Mouse (Mus musculus) thymus, adult 2 months (tissue): ENCODE results near the gene Mctp1.
"Not testable (repeated sequence)": the region's sequence is repeated elsewhere in the genome, so short reads cannot be mapped to it uniquely, and the experiment has no call there.

ENCODE experiments used
- CTCF ChIP-seq: fragments of 200-500 bp; IDR thresholded peaks from 2 replicates; pipeline ENCODE4 v1.5.1; 2012; ENCODE audit warnings: mild to moderate bottlenecking, control low read depth, low read length, moderate library complexity, borderline replicate concordance; ENCODE audit not compliant: control insufficient read depth, poor library complexity, insufficient read depth; ENCODE audit errors: extremely low read depth
- POLR2A ChIP-seq: fragments of 200-500 bp; IDR thresholded peaks from 2 replicates; pipeline ENCODE4 v1.6.1; 2012; ENCODE audit warnings: mild to moderate bottlenecking, low read length, control low read depth, moderate library complexity; ENCODE audit not compliant: control insufficient read depth, poor library complexity, insufficient read depth; ENCODE audit errors: extremely low read depth

DNA sequence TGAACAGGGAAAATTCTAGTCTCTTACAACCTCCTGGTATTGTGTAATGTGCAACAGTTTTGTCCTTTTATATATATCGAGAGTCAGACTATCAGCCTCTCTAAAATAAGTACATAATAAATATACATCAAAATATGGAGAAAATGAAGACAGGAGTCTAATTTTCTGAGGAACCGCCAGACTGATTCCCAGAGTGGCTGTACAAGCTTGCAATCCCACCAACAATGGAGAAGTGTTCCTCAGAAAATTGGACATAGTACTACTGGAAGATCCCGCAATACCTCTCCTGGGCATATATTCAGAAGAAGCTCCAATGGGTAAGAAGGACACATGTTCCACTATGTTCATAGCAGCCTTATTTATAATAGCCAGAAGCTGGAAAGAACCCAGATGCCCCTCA is 586.7 kb downstream of the Mctp1 start:
- not testable (repeated sequence) for TF ChIP-seq CTCF, POLR2A
